Mouse (Mus musculus): Measurements from ENCODE around the gene Etfa. TPM values are rescaled to one million over a fixed set of nuclear protein-coding genes. Genes with fewer than 3 reads are reported as not detected.

The Etfa gene
- polyA plus RNA-seq, 1 experiment from 2014 or later, result 174 TPM

GRCm38 (mm10) chr9:55542366-55543325, 30.6 kb upstream of the Etfa start:
- no peak for ATAC-seq (ENCODE audit: insufficient number of reproducible peaks, insufficient read depth, low FRiP score, low TSS enrichment)
- under 1% methylated on average over 59 of the region's 59 CpGs for WGBS

DNA sequence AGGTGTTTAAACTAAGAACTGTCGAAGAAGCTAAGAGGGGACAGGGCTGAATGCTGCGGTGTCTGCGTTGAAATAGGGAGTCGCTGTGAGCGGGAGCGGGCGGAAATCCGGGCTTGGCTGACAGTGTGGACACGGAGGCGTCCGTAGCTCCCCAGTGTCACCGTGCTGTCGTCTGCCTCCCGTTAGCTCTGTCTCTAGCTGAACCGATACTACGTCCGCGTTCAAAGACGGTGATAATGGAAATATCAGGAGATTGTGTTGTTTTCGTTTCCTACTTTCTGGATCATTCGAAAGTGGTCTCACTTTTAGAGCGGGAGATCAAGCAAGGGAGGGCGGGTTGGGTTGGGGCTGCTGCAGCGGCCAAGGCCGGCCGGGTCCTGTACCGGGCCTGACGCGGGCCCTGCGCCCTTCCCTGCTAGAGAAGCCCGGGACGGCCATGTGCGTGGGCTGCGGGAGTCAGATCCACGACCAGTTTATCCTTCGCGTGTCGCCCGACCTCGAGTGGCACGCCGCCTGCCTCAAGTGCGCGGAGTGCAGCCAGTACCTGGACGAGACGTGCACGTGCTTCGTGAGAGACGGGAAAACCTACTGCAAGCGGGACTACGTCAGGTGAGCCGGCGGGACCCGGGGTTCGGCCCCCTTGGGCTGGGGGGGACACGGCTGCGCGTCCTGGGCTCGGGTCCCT, 29.8 kb upstream of the Etfa start:
- Histone ChIP-seq H3K9ac (peak overlapping the region; percentile 58), H3K4me3 (peak overlapping the region; percentile 42), H3K4me1 (peaks cover 24% of the 10 kb centered on the region; the same call in 1 of the 2 replicates), H3K36me3 (no peaks in the 10 kb centered on the region), H3K27ac (no peak overlapping the region), H3K27me3 (peaks cover 74% of the 10 kb centered on the region), H3K9me3 (no peaks in the 10 kb centered on the region), H3K4me2 (replicated peaks) (peak overlapping the region; percentile 65)
- WGBS, result under 1% methylated on average over 59 of the region's 59 CpGs
- ATAC-seq (ENCODE audit: insufficient number of reproducible peaks, insufficient read depth, low FRiP score, low TSS enrichment), result no peak

More at GRCm38 (mm10) chr9:55542366-55543325, 30.6 kb upstream of the Etfa start:
- no peak overlapping the region for H3K27ac ChIP-seq
- H3K4me2 ChIP-seq (replicated peaks), result peak overlapping the region; percentile 65
- H3K4me1 ChIP-seq, result peaks cover 24% of the 10 kb centered on the region; the same call in 1 of the 2 replicates
- H3K27me3 ChIP-seq, result peaks cover 73% of the 10 kb centered on the region
- H3K9ac ChIP-seq, result peak overlapping the region; percentile 58
- no peaks in the 10 kb centered on the region for H3K9me3 ChIP-seq
- H3K36me3 ChIP-seq, result no peaks in the 10 kb centered on the region
- H3K4me3 ChIP-seq, result peak overlapping the region; percentile 42

DNA sequence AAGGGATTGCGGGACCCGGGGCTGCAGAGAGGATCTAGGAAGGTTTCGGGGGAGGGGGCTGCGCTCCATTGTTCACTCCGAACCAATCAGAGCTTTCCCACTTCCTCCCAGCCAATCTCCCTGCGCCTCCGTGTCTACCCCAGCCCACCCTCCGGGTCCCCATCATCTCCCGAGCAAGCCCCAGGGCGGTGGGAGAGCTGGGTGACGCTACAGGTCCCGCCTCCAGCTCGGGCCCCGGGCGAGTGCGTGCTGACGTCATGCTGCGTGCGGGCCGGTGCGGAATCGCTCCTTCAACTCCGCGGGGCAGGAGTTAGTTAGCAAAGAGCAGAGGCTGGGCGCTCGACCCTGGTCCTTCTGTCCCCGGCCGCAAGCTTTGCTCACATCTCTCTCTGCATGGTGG, 28.8 kb upstream of the Etfa start:
- Histone ChIP-seq H3K27me3 (peaks cover 73% of the 10 kb centered on the region), H3K27ac (0 out of 2 replicates have a peak overlapping the region, but pooled peaks have one; percentile 37), H3K36me3 (no peaks in the 10 kb centered on the region), H3K9ac (peak overlapping the region; percentile 53), H3K4me2 (replicated peaks) (peak overlapping the region; percentile 65), H3K4me3 (peak overlapping the region; percentile 42), H3K9me3 (no peaks in the 10 kb centered on the region), H3K4me1 (peaks cover 16% of the 10 kb centered on the region; the same call in 1 of the 2 replicates)
- WGBS, result under 1% methylated on average over 28 of the region's 28 CpGs
- peak; percentile 95 for ATAC-seq (ENCODE audit: insufficient number of reproducible peaks, insufficient read depth, low FRiP score, low TSS enrichment)

- Histone ChIP-seq H3K9me3 (no peaks in the 10 kb centered on the region), H3K4me2 (replicated peaks) (peak overlapping the region; percentile 65), H3K9ac (peak overlapping the region; percentile 53), H3K27me3 (peaks cover 68% of the 10 kb centered on the region), H3K4me1 (peaks cover 16% of the 10 kb centered on the region; the same call in 1 of the 2 replicates), H3K36me3 (no peaks in the 10 kb centered on the region), H3K27ac (0 out of 2 replicates have a peak overlapping the region, but pooled peaks have one; percentile 37), H3K4me3 (peak overlapping the region; percentile 42)
- ATAC-seq (ENCODE audit: insufficient number of reproducible peaks, insufficient read depth, low FRiP score, low TSS enrichment), result no peak
- WGBS, result 2% methylated on average over 12 of the region's 12 CpGs
These were observed 28.3 kb upstream of the Etfa start for GRCm38 (mm10) chr9:55540391-55540770.

DNA sequence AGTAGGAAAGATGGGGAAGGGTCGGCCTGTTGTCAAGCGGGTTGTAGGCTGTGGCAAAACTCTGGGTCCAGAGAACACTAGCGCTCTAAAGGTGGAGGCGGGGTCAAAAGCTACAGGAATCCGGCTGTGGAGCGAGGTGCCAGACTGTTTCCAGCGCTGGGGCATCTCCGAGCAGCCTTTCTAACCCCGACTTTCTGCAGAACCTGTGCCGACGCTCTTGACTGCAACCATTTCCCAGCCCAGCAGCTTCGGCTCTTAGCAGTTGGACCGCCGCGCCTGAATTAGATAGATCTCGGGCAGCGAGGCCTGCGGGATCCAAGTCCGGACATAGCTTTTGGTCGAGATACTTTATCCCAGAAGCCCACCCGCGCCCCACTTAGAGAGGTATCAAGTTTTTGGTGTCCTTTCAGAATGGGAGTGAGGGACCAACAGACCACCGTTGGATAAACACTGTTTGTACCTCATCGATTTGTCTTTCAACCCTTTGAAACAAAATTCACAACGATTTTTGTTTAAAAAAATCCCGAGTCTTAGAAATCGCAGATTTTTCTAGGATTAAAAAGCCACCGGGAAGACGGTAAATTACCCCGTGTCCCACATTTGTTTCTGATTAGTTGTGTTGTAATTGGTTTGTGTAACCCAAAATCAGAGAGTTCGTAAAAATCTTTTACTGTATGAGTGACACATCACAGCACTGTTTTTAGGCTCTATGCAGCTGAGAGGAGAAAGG, 27.8 kb upstream of the Etfa start:
- Histone ChIP-seq H3K36me3 (no peaks in the 10 kb centered on the region), H3K4me1 (peaks cover 16% of the 10 kb centered on the region; the same call in 1 of the 2 replicates), H3K27me3 (peaks cover 62% of the 10 kb centered on the region), H3K27ac (no peak overlapping the region), H3K4me2 (replicated peaks) (peak overlapping the region; percentile 65), H3K9me3 (no peaks in the 10 kb centered on the region), H3K4me3 (peak overlapping the region; percentile 42), H3K9ac (peak overlapping the region; percentile 53; the same call in 1 of the 2 replicates)
- under 1% methylated on average over 31 of the region's 31 CpGs for WGBS
- no peak for ATAC-seq (ENCODE audit: insufficient number of reproducible peaks, insufficient read depth, low FRiP score, low TSS enrichment)

DNA sequence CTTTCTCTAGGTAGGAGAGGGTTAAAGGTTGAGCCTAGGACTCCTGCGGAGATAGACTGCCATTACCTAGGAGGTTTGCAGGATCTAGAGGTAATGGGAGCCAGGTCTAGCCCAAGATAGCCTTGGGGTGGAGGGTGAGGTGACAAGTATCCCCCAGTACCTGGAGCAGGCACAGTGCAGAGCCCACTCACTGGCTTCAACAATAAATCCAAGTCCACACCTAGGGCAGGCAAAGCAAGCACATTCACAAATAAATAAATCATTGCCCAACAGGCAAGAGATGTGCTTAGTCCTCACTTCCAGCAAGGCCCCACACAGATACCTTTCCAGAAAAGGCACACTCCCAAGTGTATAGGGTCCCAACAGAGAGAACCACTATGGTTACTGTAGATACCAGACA, 27.0 kb upstream of the Etfa start:
- Histone ChIP-seq H3K36me3 (no peaks in the 10 kb centered on the region), H3K9me3 (no peaks in the 10 kb centered on the region), H3K9ac (no peak overlapping the region), H3K4me3 (peak overlapping the region; percentile 42; the same call in 1 of the 2 replicates), H3K4me2 (replicated peaks) (peak overlapping the region; percentile 65; the same call in 1 of the 2 replicates), H3K27ac (no peak overlapping the region), H3K27me3 (peaks cover 56% of the 10 kb centered on the region), H3K4me1 (peaks cover 16% of the 10 kb centered on the region; the same call in 1 of the 2 replicates)
- 0% methylated on average over 1 of the region's 1 CpGs for whole genome bisulfite sequencing
- no peak for ATAC-seq (ENCODE audit: insufficient number of reproducible peaks, insufficient read depth, low FRiP score, low TSS enrichment)

GRCm38 (mm10) chr9:55538377-55538776, 26.3 kb upstream of the Etfa start, which contains the start of gene Isl2:
TSS of gene Isl2 (plus strand) at chr9:55538672.
- no peak within 1 kb of the TSS for H3K27ac ChIP-seq
- H3K4me1 ChIP-seq, result peaks cover 16% of the 10 kb centered on the region; the same call in 1 of the 2 replicates
- H3K4me2 ChIP-seq (replicated peaks), result peak within 1 kb of the TSS; percentile 65
- H3K9ac ChIP-seq, result no peak within 1 kb of the TSS
- no peaks in the 10 kb centered on the region for H3K36me3 ChIP-seq
- peak within 1 kb of the TSS; percentile 42 for H3K4me3 ChIP-seq
- no peak for ATAC-seq (ENCODE audit: insufficient number of reproducible peaks, insufficient read depth, low FRiP score, low TSS enrichment)
- H3K27me3 ChIP-seq, result peaks cover 55% of the 10 kb centered on the region
- H3K9me3 ChIP-seq, result no peaks in the 10 kb centered on the region
- WGBS, result 5% methylated on average over 4 of the region's 4 CpGs

DNA sequence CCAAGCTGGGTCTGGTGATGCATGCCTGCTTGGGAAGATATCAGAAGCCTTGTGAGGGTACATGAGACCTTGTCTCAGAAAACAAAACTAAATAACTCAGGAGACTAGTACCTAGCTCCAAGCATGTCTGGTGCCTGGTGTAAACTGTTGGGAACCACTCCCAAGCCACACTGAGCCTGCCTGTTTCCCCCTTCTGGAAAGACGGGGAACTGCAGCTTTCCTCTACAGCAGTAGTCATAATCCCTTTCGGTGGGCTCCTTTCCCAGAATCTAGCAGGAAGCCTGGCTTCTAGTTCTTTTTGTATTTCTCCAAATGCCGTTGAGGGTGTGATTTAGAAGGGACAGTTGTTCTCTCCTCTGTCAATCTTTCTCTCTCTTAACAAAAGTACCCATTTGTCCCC, 23.9 kb upstream of the Etfa start:
- H3K4me1 ChIP-seq, result 0 out of 2 replicates have a peak, but pooled peaks cover 5% of the 10 kb centered on the region
- 22% methylated on average over 3 of the region's 3 CpGs for WGBS

GRCm38 (mm10) chr9:55525716-55526115, 13.7 kb upstream of the Etfa start:
- WGBS, result 36% methylated on average over 4 of the region's 4 CpGs
- Histone ChIP-seq H3K27me3 (no peaks in the 10 kb centered on the region), H3K9me3 (no peaks in the 10 kb centered on the region), H3K9ac (no peak overlapping the region), H3K4me2 (replicated peaks) (no peak overlapping the region), H3K36me3 (no peaks in the 10 kb centered on the region), H3K4me1 (no peaks in the 10 kb centered on the region), H3K4me3 (no peak overlapping the region), H3K27ac (no peak overlapping the region)
- no peak for ATAC-seq (ENCODE audit: insufficient number of reproducible peaks, insufficient read depth, low FRiP score, low TSS enrichment)

More for the DNA sequence above, 23.9 kb upstream of the Etfa start:
- no peak for ATAC-seq (ENCODE audit: insufficient number of reproducible peaks, insufficient read depth, low FRiP score, low TSS enrichment)
- H3K27ac ChIP-seq, result no peak overlapping the region
- H3K27me3 ChIP-seq, result peaks cover 40% of the 10 kb centered on the region
- H3K9ac ChIP-seq, result no peak overlapping the region
- H3K9me3 ChIP-seq, result no peaks in the 10 kb centered on the region
- H3K4me3 ChIP-seq, result no peak overlapping the region
- no peaks in the 10 kb centered on the region for H3K36me3 ChIP-seq
- no peak overlapping the region for H3K4me2 ChIP-seq (replicated peaks)

DNA sequence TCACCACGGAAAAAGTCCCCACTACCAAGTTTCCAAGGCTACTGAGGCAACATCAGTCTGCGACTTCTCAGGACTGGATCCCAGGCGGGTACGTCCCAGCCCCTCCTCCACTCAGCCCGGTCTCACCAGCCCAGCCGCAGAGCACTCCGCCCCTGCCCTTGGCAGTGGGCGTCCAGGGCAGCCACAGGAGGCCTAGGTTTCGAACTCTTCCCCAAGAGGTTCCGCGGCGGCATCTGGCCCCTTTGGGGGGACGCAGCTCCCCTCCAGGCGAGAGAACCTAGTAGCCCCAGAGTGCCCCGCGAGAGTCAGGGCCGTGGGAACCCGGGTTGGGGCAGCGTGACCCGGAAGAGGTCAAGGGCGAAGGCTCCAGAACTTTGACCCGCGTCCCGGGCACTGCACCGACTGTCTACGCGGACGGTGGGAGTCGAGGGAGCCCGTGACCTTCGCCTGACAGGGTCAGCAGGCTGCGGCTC, 486 bp downstream of the Etfa start:
- Histone ChIP-seq H3K4me1 (peaks cover 4% of the 10 kb centered on the region), H3K4me2 (replicated peaks) (peak overlapping the region; percentile 71), H3K9me3 (no peaks in the 10 kb centered on the region), H3K27ac (peak overlapping the region; percentile 88), H3K4me3 (peak overlapping the region; percentile 96), H3K27me3 (0 out of 2 replicates have a peak, but pooled peaks cover 3% of the 10 kb centered on the region), H3K36me3 (no peaks in the 10 kb centered on the region), H3K9ac (peak overlapping the region; percentile 93)
- ATAC-seq (ENCODE audit: insufficient number of reproducible peaks, insufficient read depth, low FRiP score, low TSS enrichment), result peak; percentile 66
- WGBS, result under 1% methylated on average over 32 of the region's 32 CpGs
